Comparison of ENCODE assay signal across 20 mouse cellular contexts in genomic region chr5:138912711-138913105, GRCm38 (mm10).
DNase-seq lines count a peak whose midpoint lies in the region; ATAC-seq and TF ChIP-seq lines count a peak whose summit lies in the region.
"Had no signal": no experiment of that assay in that cellular context is flagged by ENCODE, and none has a peak within 500 bp of the region (broad histone marks: within the 10 kb centered on the region; RNA-seq: fewer than 3 reads in every experiment).

No protein-coding gene starts in this region.

- ATAC-seq in forebrain, embryonic 11.5 days (replicated peaks; ENCODE audit: low FRiP score), result no peak
- no peak for ATAC-seq in forebrain, postnatal 0 days
- ATAC-seq: activated CD4-positive, CD25-positive, alpha-beta regulatory T cell, adult 4 months had no signal

- H3K4me3 ChIP-seq in forebrain, embryonic 10.5 days, result no peak overlapping the region
- no peak overlapping the region for H3K4me3 ChIP-seq in forebrain, embryonic 11.5 days (ENCODE audit: low read depth, low read length)
- no peak overlapping the region for H3K4me3 ChIP-seq in forebrain, postnatal 0 days (ENCODE audit: low read depth, low read length)
- H3K4me3 ChIP-seq: heart, embryonic 10.5 days; hindbrain, embryonic 15.5 days; limb, embryonic 15.5 days; lung, embryonic 15.5 days had no signal

- H3K27me3 ChIP-seq in forebrain, embryonic 10.5 days (ENCODE audit: poor library complexity, severe bottlenecking), result no peaks in the 10 kb centered on the region
- H3K27me3 ChIP-seq in forebrain, embryonic 11.5 days (ENCODE audit: control insufficient read depth, insufficient read depth, low read length), result no peaks in the 10 kb centered on the region
- H3K27me3 ChIP-seq in forebrain, postnatal 0 days (ENCODE audit: insufficient read depth, low read length), result no peaks in the 10 kb centered on the region
- H3K27me3 ChIP-seq: CH12.LX; hindbrain, embryonic 15.5 days; limb, embryonic 15.5 days; lung, embryonic 15.5 days had no signal

- H3K9me3 ChIP-seq in forebrain, embryonic 10.5 days, result no peaks in the 10 kb centered on the region
- H3K9me3 ChIP-seq in forebrain, embryonic 11.5 days (ENCODE audit: control insufficient read depth, low read length), result no peaks in the 10 kb centered on the region
- no peaks in the 10 kb centered on the region for H3K9me3 ChIP-seq in forebrain, postnatal 0 days (ENCODE audit: low read length)
- H3K9me3 ChIP-seq: heart, embryonic 10.5 days; hindbrain, embryonic 15.5 days; limb, embryonic 15.5 days; lung, embryonic 15.5 days had no signal

- TF ChIP-seq CTCF in forebrain, postnatal 0 days (IDR thresholded peaks at IDR 0.05; ENCODE audit: low read depth), result no peak

- WGBS in forebrain, embryonic 10.5 days, result 81% methylated on average over 7 of the region's 7 CpGs
- 70% methylated on average over 7 of the region's 7 CpGs for WGBS in forebrain, embryonic 11.5 days
- 22% methylated on average over 7 of the region's 7 CpGs for WGBS in forebrain, postnatal 0 days

- no peak overlapping the region for H3K9ac ChIP-seq in forebrain, embryonic 11.5 days (ENCODE audit: low read length)
- no peak overlapping the region for H3K9ac ChIP-seq in forebrain, postnatal 0 days
- H3K9ac ChIP-seq: hindbrain, embryonic 15.5 days; limb, embryonic 15.5 days; lung, embryonic 15.5 days had no signal

- no peaks in the 10 kb centered on the region for H3K36me3 ChIP-seq in forebrain, embryonic 10.5 days (replicated peaks)
- H3K36me3 ChIP-seq in forebrain, embryonic 11.5 days (ENCODE audit: control insufficient read depth, insufficient read depth, low read length), result no peaks in the 10 kb centered on the region
- H3K36me3 ChIP-seq in forebrain, postnatal 0 days (ENCODE audit: insufficient read depth), result no peaks in the 10 kb centered on the region
- H3K36me3 ChIP-seq: heart, embryonic 10.5 days; hindbrain, embryonic 15.5 days; limb, embryonic 15.5 days; lung, embryonic 15.5 days had no signal

- H3K4me1 ChIP-seq in forebrain, embryonic 10.5 days, result peaks cover 42% of the 10 kb centered on the region
- H3K4me1 ChIP-seq in forebrain, embryonic 11.5 days (replicated peaks; ENCODE audit: control insufficient read depth, insufficient read depth, low read length), result no peaks in the 10 kb centered on the region
- H3K4me1 ChIP-seq in forebrain, postnatal 0 days (ENCODE audit: insufficient read depth), result no peaks in the 10 kb centered on the region

- intact Hi-C loops in left cerebral cortex, postnatal 4 days (cut with DNase I), result no loop called here

- H3K4me2 ChIP-seq in forebrain, embryonic 11.5 days (ENCODE audit: low read depth, low read length, severe bottlenecking), result no peak overlapping the region
- no peak overlapping the region for H3K4me2 ChIP-seq in forebrain, postnatal 0 days (ENCODE audit: low read depth)
- H3K4me2 ChIP-seq: hindbrain, embryonic 15.5 days; limb, embryonic 15.5 days; lung, embryonic 15.5 days had no signal

- no peak for DNase-seq in forebrain, embryonic 10.5 days (ENCODE audit: extremely low spot score, low spot score)
- DNase-seq in forebrain, embryonic 11.5 days (ENCODE audit: low spot score), result no peak
- DNase-seq in left cerebral cortex, postnatal 4 days, result peak; percentile 77
- no peak for DNase-seq in left cerebral cortex, adult 9 months (ENCODE audit: low spot score in 2 of 2)
- peak; percentile 11 for DNase-seq in NIH3T3 (ENCODE audit: low read depth)
- DNase-seq in forebrain, postnatal 0 days, result peak; percentile 39
- no peak for DNase-seq in adipocyte (ENCODE audit: low spot score)
- no peak for DNase-seq in retina, embryonic 14.5 days (ENCODE audit: low spot score)
- DNase-seq: adrenal gland, postnatal 25 days; cerebellum, adult 9-10 months; gastrocnemius, postnatal 36 days; kidney, adult 11 months; layer of hippocampus, adult 9-11 months; thymus, postnatal 4 days had no signal

- 0 out of 2 replicates have a peak overlapping the region, but pooled peaks have one; percentile 9 for H3K27ac ChIP-seq in forebrain, embryonic 10.5 days
- no peak overlapping the region for H3K27ac ChIP-seq in forebrain, embryonic 11.5 days (ENCODE audit: low read depth, low read length)
- no peak overlapping the region for H3K27ac ChIP-seq in forebrain, postnatal 0 days (ENCODE audit: low read depth, low read length)
- H3K27ac ChIP-seq: heart, embryonic 10.5 days; hindbrain, embryonic 15.5 days; limb, embryonic 15.5 days; lung, embryonic 15.5 days had no signal

Comparison
In these comparisons a context has a peak if more than half of its experiments do, and no peak if none do; other contexts are left out.
1. DNase-seq: peak in left cerebral cortex, postnatal 4 days (single experiment), NIH3T3 (single experiment) and forebrain, postnatal 0 days (single experiment); none in forebrain, embryonic 10.5 days (single experiment), forebrain, embryonic 11.5 days (single experiment), left cerebral cortex, adult 9 months (0 of 2), adipocyte (single experiment) and retina, embryonic 14.5 days (single experiment).